Mouse (Mus musculus) WW6 (cell line): ENCODE results near the gene Cpt1a.

Experiments used
- DNase-seq: peaks from one replicate; pipeline ENCODE4 v3.0.0-alpha.2; 2013; ENCODE audit warnings: low read depth, low spot score

Cpt1a gene

DNA sequence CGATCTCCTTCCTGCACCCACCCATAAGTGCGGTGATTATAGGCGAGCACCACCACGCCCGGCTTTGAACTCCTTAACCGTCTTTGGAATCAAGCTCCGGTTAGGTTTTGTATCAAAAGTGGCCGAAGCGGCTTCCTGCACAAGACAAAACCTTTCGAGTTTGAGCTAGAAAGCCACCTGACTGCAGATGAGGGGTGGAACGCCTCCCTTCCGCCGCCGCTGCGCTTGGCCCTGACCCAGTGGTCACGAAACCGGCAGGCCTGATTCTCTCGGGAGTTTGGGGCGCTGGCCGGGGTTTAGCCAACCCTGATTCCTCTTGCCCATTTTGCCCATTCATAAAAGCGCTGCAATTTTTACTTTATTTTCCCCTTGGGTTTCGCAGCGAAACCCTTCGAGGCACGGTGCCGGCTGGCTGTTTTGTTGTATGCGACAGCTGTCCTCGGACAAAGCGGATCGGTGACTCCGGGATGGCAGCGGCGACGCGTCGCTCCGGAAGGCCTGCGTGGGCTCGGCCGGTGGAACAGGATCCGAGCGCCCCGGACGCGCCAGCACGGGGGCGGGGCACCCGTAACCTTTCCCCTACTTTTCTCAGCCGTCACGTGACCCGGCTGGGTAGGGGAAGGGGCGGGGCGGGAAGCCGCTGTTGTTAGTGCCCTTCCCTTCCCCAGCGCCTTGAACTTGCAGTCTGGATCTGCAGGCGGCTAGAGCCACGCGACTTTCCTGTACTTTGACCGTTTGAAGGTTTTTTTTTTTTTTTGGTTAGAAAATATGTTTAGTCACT, 3.0 kb downstream of the Cpt1a start:
- peak; percentile 79 for DNase-seq

DNA sequence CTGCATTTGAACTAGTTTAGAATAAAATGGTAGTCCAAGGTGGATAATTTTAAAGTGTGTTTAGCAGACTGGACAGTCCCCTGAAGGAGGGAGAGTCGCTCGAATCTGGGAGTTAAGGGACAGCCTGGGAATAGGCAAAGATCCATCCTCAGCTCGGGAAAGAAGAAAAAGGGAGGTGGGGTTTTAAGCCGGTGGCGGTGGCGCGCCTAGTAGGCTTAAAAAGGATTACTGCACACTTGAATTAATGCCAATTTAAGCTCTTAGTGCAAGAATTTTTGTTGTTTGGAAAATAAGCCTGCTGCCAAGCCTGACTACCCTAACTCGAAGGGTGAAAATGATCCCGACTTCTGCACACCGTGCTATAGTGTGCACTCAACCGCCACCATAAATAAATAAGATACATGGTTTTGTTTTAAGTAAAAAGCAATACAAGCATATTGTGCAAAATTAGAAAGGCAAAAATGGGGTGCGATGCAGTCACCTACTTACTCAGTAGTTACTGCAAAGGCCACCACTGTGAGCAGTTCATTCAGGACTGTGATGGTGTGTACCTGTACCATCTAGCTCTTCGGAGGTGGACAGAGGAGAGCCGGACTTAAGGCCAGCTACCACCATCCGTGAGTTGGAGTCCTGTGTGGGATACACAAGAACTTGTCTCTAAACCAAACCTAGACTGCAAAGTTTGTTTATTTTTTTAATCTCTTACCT, 3.8 kb downstream of the Cpt1a start:
- no peak for DNase-seq

- DNase-seq = no peak
Observed at GRCm38 (mm10) chr19:3326479-3327047, 4.4 kb downstream of the Cpt1a start.

DNA sequence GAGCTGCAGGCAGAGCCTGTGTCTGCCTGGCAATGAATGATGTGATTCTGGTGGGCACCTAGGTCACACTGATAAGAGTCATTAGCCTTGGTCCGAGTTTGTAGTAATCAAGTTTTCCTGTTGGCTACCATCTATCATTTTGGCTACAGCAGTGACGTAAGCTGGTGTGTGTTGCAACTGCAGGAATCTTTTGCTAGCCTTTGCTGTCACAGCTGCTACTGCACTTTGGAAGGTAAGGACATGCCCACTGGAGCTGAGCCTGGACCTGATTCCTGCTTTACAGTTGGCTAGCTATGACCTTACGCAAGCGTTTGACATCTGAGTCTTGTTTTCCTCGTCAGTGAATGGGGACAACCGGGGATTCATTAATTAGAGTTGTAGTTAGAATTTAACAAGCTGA, 11.1 kb downstream of the Cpt1a start:
- DNase-seq = no peak

GRCm38 (mm10) chr19:3333694-3334515, 11.8 kb downstream of the Cpt1a start:
- DNase-seq = no peak

- no peak for DNase-seq
Observed at GRCm38 (mm10) chr19:3334550-3334949, 12.4 kb downstream of the Cpt1a start.

DNA sequence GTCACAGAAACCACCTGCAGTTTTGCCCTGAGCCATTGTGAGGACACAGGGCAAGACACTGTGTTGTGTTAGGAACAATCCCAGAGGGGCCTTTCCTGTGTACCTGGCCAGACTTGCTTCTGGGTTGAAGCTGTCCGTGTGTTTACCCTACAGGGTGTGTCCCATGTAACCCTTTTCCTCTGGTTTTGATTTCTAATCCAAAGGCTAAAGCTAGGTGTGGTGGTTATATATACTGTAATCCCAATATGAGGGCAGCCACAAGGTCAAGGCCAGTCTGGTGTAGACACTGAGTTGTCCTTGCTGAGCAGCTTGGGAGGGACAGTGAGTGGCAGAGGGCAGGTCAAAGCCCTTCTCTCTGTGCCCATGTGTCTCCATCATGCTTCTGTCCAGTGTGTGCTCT, 13.8 kb downstream of the Cpt1a start:
- DNase-seq = no peak

- DNase-seq = no peak
Observed at GRCm38 (mm10) chr19:3336485-3337255, 14.5 kb downstream of the Cpt1a start.

GRCm38 (mm10) chr19:3339187-3339586, 17.1 kb downstream of the Cpt1a start:
- DNase-seq = no peak

DNA sequence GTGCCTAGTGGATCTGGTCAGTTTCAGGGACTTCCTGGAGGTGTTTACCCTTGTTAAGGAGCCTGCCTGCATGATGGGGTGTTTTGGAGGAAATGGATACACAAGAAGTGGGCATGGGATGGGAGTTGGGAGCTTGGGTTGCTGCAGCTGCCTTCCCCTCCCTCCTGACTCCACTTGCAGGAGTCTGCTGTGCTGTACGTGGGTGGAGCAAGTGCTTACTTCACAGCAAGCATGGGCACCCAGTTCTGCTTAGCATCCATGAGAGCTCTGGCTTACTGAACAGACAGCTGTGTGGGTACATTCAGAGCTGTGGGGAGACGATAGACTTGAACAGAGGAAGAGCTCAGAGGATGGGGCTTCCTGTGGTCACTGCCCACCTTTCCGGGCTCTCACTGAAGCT, 18.9 kb downstream of the Cpt1a start:
- DNase-seq = no peak

- DNase-seq = no peak
Observed at GRCm38 (mm10) chr19:3343929-3344328, 21.8 kb downstream of the Cpt1a start.

GRCm38 (mm10) chr19:3344636-3345544, 22.8 kb downstream of the Cpt1a start:
- DNase-seq = no peak

GRCm38 (mm10) chr19:3347784-3348183, 25.6 kb downstream of the Cpt1a start:
- DNase-seq = no peak

GRCm38 (mm10) chr19:3353415-3354111, 31.4 kb downstream of the Cpt1a start:
- no peak for DNase-seq

DNA sequence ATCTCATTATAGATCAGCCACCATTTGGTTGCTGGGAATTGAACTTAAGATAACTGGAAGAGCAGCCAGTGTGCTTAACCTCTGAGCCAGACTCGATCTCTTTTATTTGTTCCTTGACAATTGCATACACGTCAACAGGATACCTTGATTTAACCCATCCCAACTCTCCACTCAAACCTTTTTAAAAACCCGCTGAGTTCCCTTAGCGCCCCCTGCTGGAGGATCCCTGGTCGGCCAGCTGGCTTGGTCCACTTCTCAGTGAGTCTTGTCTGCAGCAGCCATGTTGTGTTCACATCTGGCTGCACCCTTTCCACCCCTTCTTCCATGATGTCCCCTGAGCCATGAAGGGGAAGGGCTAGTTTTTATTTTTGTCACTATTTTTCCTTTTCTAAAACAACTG, 33.0 kb downstream of the Cpt1a start:
- DNase-seq = peak; percentile 39

DNA sequence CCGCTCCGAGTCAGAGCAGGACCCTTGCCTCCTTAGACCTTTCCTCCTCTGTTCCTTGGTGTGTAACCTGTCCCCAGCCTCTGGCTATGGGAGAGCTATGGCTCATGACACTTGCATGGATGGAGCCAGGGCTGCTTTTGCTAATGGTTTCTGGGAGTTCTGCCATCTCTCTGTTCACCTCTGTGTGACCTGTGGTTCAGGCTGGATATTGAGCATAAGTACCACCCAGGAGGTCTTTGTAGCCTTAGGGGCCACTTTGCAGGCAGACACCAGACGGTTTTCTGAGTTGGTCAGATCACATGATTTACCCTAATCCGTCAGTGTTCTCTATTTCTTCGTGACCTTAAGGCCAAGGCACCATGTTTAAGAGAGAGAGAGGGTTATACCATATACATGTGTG, 34.4 kb downstream of the Cpt1a start:
- DNase-seq = no peak

GRCm38 (mm10) chr19:3357620-3358019, 35.5 kb downstream of the Cpt1a start:
- DNase-seq = peak; percentile 11

DNA sequence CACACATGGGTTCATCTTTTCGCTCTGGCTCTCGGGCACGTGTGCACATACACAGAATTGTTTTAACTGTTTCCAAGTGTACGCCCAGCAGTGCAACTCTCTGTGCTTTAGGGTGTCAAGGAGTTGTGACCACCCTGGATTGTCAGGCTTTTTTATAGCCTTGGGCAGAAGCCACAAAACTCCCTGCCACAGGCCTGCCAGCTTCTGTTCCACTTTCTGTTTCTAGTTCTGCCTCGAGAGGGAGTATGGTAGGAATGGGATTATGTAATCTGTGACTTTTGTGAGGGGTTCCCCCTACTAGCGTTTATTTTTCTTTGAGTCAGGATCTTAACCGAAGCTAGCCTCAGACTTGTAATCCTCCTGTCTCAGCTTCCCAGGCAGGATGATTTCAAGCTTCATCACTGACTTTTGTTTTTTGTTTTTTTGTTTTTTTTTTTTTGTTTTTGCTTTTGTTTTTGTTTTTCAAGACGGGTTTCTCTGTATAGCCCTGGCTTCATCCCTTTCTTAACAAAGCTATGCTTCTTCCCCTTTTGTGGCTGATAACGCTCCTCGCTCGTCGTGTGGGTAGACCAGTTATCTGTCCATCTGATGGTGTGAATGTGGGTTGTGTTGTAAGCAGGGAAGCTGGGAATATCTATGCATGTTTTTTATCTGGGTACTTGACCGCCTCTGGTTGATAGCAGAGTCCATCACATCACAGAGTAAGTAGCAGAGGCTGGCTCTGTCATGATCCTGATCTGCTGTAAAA, 37.9 kb downstream of the Cpt1a start:
- no peak for DNase-seq

GRCm38 (mm10) chr19:3363510-3363909, 41.4 kb downstream of the Cpt1a start:
- no peak for DNase-seq
